ENCODE assay signal across 8 mouse cellular contexts in genomic region chr17:28386150-28386905, GRCm38 (mm10). TPM values are rescaled to one million over a fixed set of nuclear protein-coding genes. Genes with fewer than 3 reads are reported as not detected.
A peak's percentile ranks its signal among the peaks of the same experiment; 100 is the strongest.
DNase-seq lines count a peak whose midpoint lies in the region; ATAC-seq lines count a peak whose summit lies in the region.

No protein-coding gene starts in this region.

- H3K36me3 ChIP-seq in intestine, embryonic 15.5 days, result no peaks in the 10 kb centered on the region
- no peaks in the 10 kb centered on the region for H3K36me3 ChIP-seq in midbrain, embryonic 11.5 days (ENCODE audit: control insufficient read depth, insufficient read depth, low read length)

- no peak overlapping the region for H3K4me3 ChIP-seq in intestine, embryonic 15.5 days (replicated peaks)
- H3K4me3 ChIP-seq in midbrain, embryonic 11.5 days (ENCODE audit: low read depth, low read length), result no peak overlapping the region; the same call in 1 of the 2 replicates

- no peaks in the 10 kb centered on the region for H3K4me1 ChIP-seq in intestine, embryonic 15.5 days (replicated peaks)
- H3K4me1 ChIP-seq in midbrain, embryonic 11.5 days (ENCODE audit: control insufficient read depth, insufficient read depth, low read length), result no peaks in the 10 kb centered on the region

- intact Hi-C loops in left cerebral cortex, postnatal 25 days (cut with DNase I), result loop anchor here (2.0 kb wide), 1 partner anchor 142 kb away; no protein-coding TSS in a partner anchor

- peak; percentile 85 for DNase-seq in WW6 (ENCODE audit: low read depth, low spot score)
- peak; percentile 91 for DNase-seq in embryo, embryonic 10 days (ENCODE audit: low spot score)
- peak; percentile 56 for DNase-seq in gastrocnemius, postnatal 25 days
- peak; percentile 81 to 86 for DNase-seq in left cerebral cortex, postnatal 25 days (ENCODE audit: low spot score in 2 of 2)
- DNase-seq in midbrain, embryonic 11.5 days (ENCODE audit: low spot score, missing footprints), result peak; percentile 97
- DNase-seq in skeletal muscle tissue, adult 2 months (ENCODE audit: low read depth, low spot score), result peak; percentile 48
- DNase-seq in yolk sac, embryonic 10.5 days (ENCODE audit: low spot score), result peak; percentile 52

- H3K9ac ChIP-seq in intestine, embryonic 15.5 days, result no peak overlapping the region
- H3K9ac ChIP-seq in midbrain, embryonic 11.5 days (ENCODE audit: low read length), result no peak overlapping the region

- H3K9me3 ChIP-seq in intestine, embryonic 15.5 days, result no peaks in the 10 kb centered on the region
- H3K9me3 ChIP-seq in midbrain, embryonic 11.5 days (ENCODE audit: control insufficient read depth, low read length), result no peaks in the 10 kb centered on the region

- H3K4me2 ChIP-seq in intestine, embryonic 15.5 days (replicated peaks), result peak overlapping the region; percentile 42
- H3K4me2 ChIP-seq in midbrain, embryonic 11.5 days, result peak overlapping the region; percentile 22; the same call in 1 of the 2 replicates

- no peak overlapping the region for H3K27ac ChIP-seq in intestine, embryonic 15.5 days
- no peak overlapping the region for H3K27ac ChIP-seq in midbrain, embryonic 11.5 days (ENCODE audit: low read depth, low read length)

- peak; percentile 43 for ATAC-seq in intestine, embryonic 15.5 days
- ATAC-seq in midbrain, embryonic 11.5 days (ENCODE audit: low FRiP score), result no peak; the same call in 1 of the 2 replicates

- peaks cover 5% of the 10 kb centered on the region; the same call in 1 of the 2 replicates for H3K27me3 ChIP-seq in intestine, embryonic 15.5 days (replicated peaks)
- H3K27me3 ChIP-seq in midbrain, embryonic 11.5 days (ENCODE audit: control insufficient read depth, insufficient read depth, low read length), result peaks cover 6% of the 10 kb centered on the region

- WGBS in intestine, embryonic 15.5 days, result 8% methylated on average over 23 of the region's 23 CpGs
- WGBS in midbrain, embryonic 11.5 days, result 5% methylated on average over 23 of the region's 23 CpGs

RNA-seq across cellular contexts. Expression of gene Tulp1, which starts 21.3 kb away (rescaled TPM):
- not detected for total RNA-seq in gastrocnemius, postnatal 25 days (2021)
- 3.6 and 4.1 TPM in 2 replicates for polyA plus RNA-seq in intestine, embryonic 15.5 days (2015; fragmentation: Nextera tagmentation; extraction: Ambion mirVana)
- not detected for total RNA-seq in left cerebral cortex, postnatal 25 days (2021)
- 4.6 and 4.9 TPM in 2 replicates for polyA plus RNA-seq in midbrain, embryonic 11.5 days (2014; fragmentation: Nextera tagmentation; extraction: Ambion mirVana)

RNA-seq across cellular contexts. Expression of gene Tead3, which starts 35.7 kb away (rescaled TPM):
- 1 to 10 TPM; 6.9 to 8.8 TPM for total RNA-seq in gastrocnemius, postnatal 25 days (2021)
- 8.9 and 10.0 TPM in 2 replicates for polyA plus RNA-seq in intestine, embryonic 15.5 days (2015; fragmentation: Nextera tagmentation; extraction: Ambion mirVana)
- total RNA-seq in left cerebral cortex, postnatal 25 days (2021), result 1 to 10 TPM; 2.2 to 3.1 TPM
- polyA plus RNA-seq in midbrain, embryonic 11.5 days (2014; fragmentation: Nextera tagmentation; extraction: Ambion mirVana), result 3.5 and 3.7 TPM in 2 replicates

RNA-seq across cellular contexts. Expression of gene Rpl10a, which starts 58.1 kb away (rescaled TPM):
- 100 to 1,000 TPM; 364 to 390 TPM for total RNA-seq in gastrocnemius, postnatal 25 days (2021)
- polyA plus RNA-seq in intestine, embryonic 15.5 days (2015; fragmentation: Nextera tagmentation; extraction: Ambion mirVana), result 639 and 690 TPM in 2 replicates
- 100 to 1,000 TPM; 305 to 310 TPM for total RNA-seq in left cerebral cortex, postnatal 25 days (2021)
- 465 and 471 TPM in 2 replicates for polyA plus RNA-seq in midbrain, embryonic 11.5 days (2014; fragmentation: Nextera tagmentation; extraction: Ambion mirVana)
